Mouse (Mus musculus): ENCODE data around the gene Ambra1. TPM values are rescaled to one million over a fixed set of nuclear protein-coding genes. Genes with fewer than 3 reads are reported as not detected.

Ambra1 gene
- polyA plus RNA-seq, 1 experiment from 2014 or later, result 18.1 TPM

- no peak overlapping the region for H3K4me3 ChIP-seq (ENCODE audit: low read depth, low read length)
- H3K9me3 ChIP-seq (ENCODE audit: control insufficient read depth, low read depth, low read length), result no peaks in the 10 kb centered on the region
- no peaks in the 10 kb centered on the region for H3K27me3 ChIP-seq (ENCODE audit: control insufficient read depth, insufficient read depth, low read length)
- 91% methylated on average over 17 of the region's 17 CpGs for WGBS
- ATAC-seq (ENCODE audit: insufficient number of reproducible peaks, insufficient read depth, low FRiP score, low read depth), result no peak
- H3K4me2 ChIP-seq (replicated peaks; ENCODE audit: low read depth, low read length), result no peak overlapping the region
- H3K27ac ChIP-seq (ENCODE audit: low read length), result no peak overlapping the region
- no peak overlapping the region for H3K9ac ChIP-seq (replicated peaks; ENCODE audit: low read depth, low read length)
- no peaks in the 10 kb centered on the region for H3K4me1 ChIP-seq (ENCODE audit: control insufficient read depth, insufficient read depth, low read length)
- peaks cover 46% of the 10 kb centered on the region for H3K36me3 ChIP-seq (ENCODE audit: control insufficient read depth, insufficient read depth, low read length)
These were observed 42.2 kb downstream of the Ambra1 start for GRCm38 (mm10) chr2:91771921-91772705.

- H3K4me2 ChIP-seq (replicated peaks; ENCODE audit: low read depth, low read length), result no peak overlapping the region
- H3K9ac ChIP-seq (replicated peaks; ENCODE audit: low read depth, low read length), result no peak overlapping the region
- H3K27ac ChIP-seq (ENCODE audit: low read length), result no peak overlapping the region
- no peak for ATAC-seq (ENCODE audit: insufficient number of reproducible peaks, insufficient read depth, low FRiP score, low read depth)
- no peaks in the 10 kb centered on the region for H3K4me1 ChIP-seq (ENCODE audit: control insufficient read depth, insufficient read depth, low read length)
- H3K36me3 ChIP-seq (ENCODE audit: control insufficient read depth, insufficient read depth, low read length), result peaks cover 38% of the 10 kb centered on the region
- no peak overlapping the region for H3K4me3 ChIP-seq (ENCODE audit: low read depth, low read length)
- H3K9me3 ChIP-seq (ENCODE audit: control insufficient read depth, low read depth, low read length), result no peaks in the 10 kb centered on the region
- H3K27me3 ChIP-seq (ENCODE audit: control insufficient read depth, insufficient read depth, low read length), result no peaks in the 10 kb centered on the region
- WGBS, result 95% methylated on average over 7 of the region's 7 CpGs
These were observed 43.4 kb downstream of the Ambra1 start for GRCm38 (mm10) chr2:91773309-91773708.

GRCm38 (mm10) chr2:91779166-91779565 lies 49.2 kb downstream of the Ambra1 start:
- Histone ChIP-seq H3K4me3 (ENCODE audit: low read depth, low read length) (no peak overlapping the region), H3K4me2 (replicated peaks; ENCODE audit: low read depth, low read length) (no peak overlapping the region), H3K36me3 (ENCODE audit: control insufficient read depth, insufficient read depth, low read length) (no peaks in the 10 kb centered on the region), H3K9me3 (ENCODE audit: control insufficient read depth, low read depth, low read length) (no peaks in the 10 kb centered on the region), H3K4me1 (ENCODE audit: control insufficient read depth, insufficient read depth, low read length) (no peaks in the 10 kb centered on the region), H3K27me3 (ENCODE audit: control insufficient read depth, insufficient read depth, low read length) (no peaks in the 10 kb centered on the region), H3K27ac (ENCODE audit: low read length) (no peak overlapping the region), H3K9ac (replicated peaks; ENCODE audit: low read depth, low read length) (no peak overlapping the region)
- 73% methylated on average over 3 of the region's 3 CpGs for WGBS
- ATAC-seq (ENCODE audit: insufficient number of reproducible peaks, insufficient read depth, low FRiP score, low read depth), result no peak

- Histone ChIP-seq H3K27me3 (ENCODE audit: control insufficient read depth, insufficient read depth, low read length) (no peaks in the 10 kb centered on the region), H3K9me3 (ENCODE audit: control insufficient read depth, low read depth, low read length) (no peaks in the 10 kb centered on the region), H3K36me3 (ENCODE audit: control insufficient read depth, insufficient read depth, low read length) (no peaks in the 10 kb centered on the region), H3K4me1 (ENCODE audit: control insufficient read depth, insufficient read depth, low read length) (no peaks in the 10 kb centered on the region), H3K27ac (ENCODE audit: low read length) (no peak overlapping the region), H3K9ac (replicated peaks; ENCODE audit: low read depth, low read length) (no peak overlapping the region), H3K4me3 (ENCODE audit: low read depth, low read length) (no peak overlapping the region), H3K4me2 (replicated peaks; ENCODE audit: low read depth, low read length) (no peak overlapping the region)
- ATAC-seq (ENCODE audit: insufficient number of reproducible peaks, insufficient read depth, low FRiP score, low read depth), result no peak
- 41% methylated on average over 2 of the region's 2 CpGs for WGBS
These were observed 61.7 kb downstream of the Ambra1 start for GRCm38 (mm10) chr2:91791621-91792020.

GRCm38 (mm10) chr2:91792346-91792745 lies 62.4 kb downstream of the Ambra1 start:
- Histone ChIP-seq H3K36me3 (ENCODE audit: control insufficient read depth, insufficient read depth, low read length) (no peaks in the 10 kb centered on the region), H3K27ac (ENCODE audit: low read length) (no peak overlapping the region), H3K9ac (replicated peaks; ENCODE audit: low read depth, low read length) (no peak overlapping the region), H3K27me3 (ENCODE audit: control insufficient read depth, insufficient read depth, low read length) (no peaks in the 10 kb centered on the region), H3K4me2 (replicated peaks; ENCODE audit: low read depth, low read length) (no peak overlapping the region), H3K4me3 (ENCODE audit: low read depth, low read length) (no peak overlapping the region), H3K4me1 (ENCODE audit: control insufficient read depth, insufficient read depth, low read length) (no peaks in the 10 kb centered on the region), H3K9me3 (ENCODE audit: control insufficient read depth, low read depth, low read length) (no peaks in the 10 kb centered on the region)
- WGBS, result 88% methylated on average over 1 of the region's 1 CpGs
- no peak for ATAC-seq (ENCODE audit: insufficient number of reproducible peaks, insufficient read depth, low FRiP score, low read depth)

GRCm38 (mm10) chr2:91794466-91794865 lies 64.5 kb downstream of the Ambra1 start:
- H3K4me3 ChIP-seq (ENCODE audit: low read depth, low read length), result no peak overlapping the region
- no peak overlapping the region for H3K4me2 ChIP-seq (replicated peaks; ENCODE audit: low read depth, low read length)
- no peak overlapping the region for H3K27ac ChIP-seq (ENCODE audit: low read length)
- no peak overlapping the region for H3K9ac ChIP-seq (replicated peaks; ENCODE audit: low read depth, low read length)
- H3K36me3 ChIP-seq (ENCODE audit: control insufficient read depth, insufficient read depth, low read length), result no peaks in the 10 kb centered on the region
- no peaks in the 10 kb centered on the region for H3K9me3 ChIP-seq (ENCODE audit: control insufficient read depth, low read depth, low read length)
- H3K27me3 ChIP-seq (ENCODE audit: control insufficient read depth, insufficient read depth, low read length), result no peaks in the 10 kb centered on the region
- no peaks in the 10 kb centered on the region for H3K4me1 ChIP-seq (ENCODE audit: control insufficient read depth, insufficient read depth, low read length)
- 45% methylated on average over 2 of the region's 2 CpGs for WGBS
- ATAC-seq (ENCODE audit: insufficient number of reproducible peaks, insufficient read depth, low FRiP score, low read depth), result no peak

GRCm38 (mm10) chr2:91795091-91795490 lies 65.2 kb downstream of the Ambra1 start:
- Histone ChIP-seq H3K27ac (ENCODE audit: low read length) (no peak overlapping the region), H3K4me3 (ENCODE audit: low read depth, low read length) (no peak overlapping the region), H3K4me2 (replicated peaks; ENCODE audit: low read depth, low read length) (no peak overlapping the region), H3K4me1 (ENCODE audit: control insufficient read depth, insufficient read depth, low read length) (no peaks in the 10 kb centered on the region), H3K27me3 (ENCODE audit: control insufficient read depth, insufficient read depth, low read length) (no peaks in the 10 kb centered on the region), H3K36me3 (ENCODE audit: control insufficient read depth, insufficient read depth, low read length) (no peaks in the 10 kb centered on the region), H3K9ac (replicated peaks; ENCODE audit: low read depth, low read length) (no peak overlapping the region), H3K9me3 (ENCODE audit: control insufficient read depth, low read depth, low read length) (no peaks in the 10 kb centered on the region)
- no peak for ATAC-seq (ENCODE audit: insufficient number of reproducible peaks, insufficient read depth, low FRiP score, low read depth)
- 85% methylated on average over 3 of the region's 3 CpGs for WGBS

- H3K27ac ChIP-seq (ENCODE audit: low read length), result no peak overlapping the region
- ATAC-seq (ENCODE audit: insufficient number of reproducible peaks, insufficient read depth, low FRiP score, low read depth), result no peak
- H3K36me3 ChIP-seq (ENCODE audit: control insufficient read depth, insufficient read depth, low read length), result peaks cover 3% of the 10 kb centered on the region; the same call in 1 of the 2 replicates
- H3K4me3 ChIP-seq (ENCODE audit: low read depth, low read length), result no peak overlapping the region
- H3K9me3 ChIP-seq (ENCODE audit: control insufficient read depth, low read depth, low read length), result no peaks in the 10 kb centered on the region
- no peaks in the 10 kb centered on the region for H3K4me1 ChIP-seq (ENCODE audit: control insufficient read depth, insufficient read depth, low read length)
- H3K4me2 ChIP-seq (replicated peaks; ENCODE audit: low read depth, low read length), result no peak overlapping the region
- no peaks in the 10 kb centered on the region for H3K27me3 ChIP-seq (ENCODE audit: control insufficient read depth, insufficient read depth, low read length)
- H3K9ac ChIP-seq (replicated peaks; ENCODE audit: low read depth, low read length), result no peak overlapping the region
- WGBS, result 89% methylated on average over 6 of the region's 6 CpGs
These were observed 81.5 kb downstream of the Ambra1 start for GRCm38 (mm10) chr2:91811433-91811832.

- H3K27me3 ChIP-seq (ENCODE audit: control insufficient read depth, insufficient read depth, low read length), result no peaks in the 10 kb centered on the region
- ATAC-seq (ENCODE audit: insufficient number of reproducible peaks, insufficient read depth, low FRiP score, low read depth), result no peak
These were observed 86.8 kb downstream of the Ambra1 start for GRCm38 (mm10) chr2:91816741-91817140.

More at GRCm38 (mm10) chr2:91816741-91817140, 86.8 kb downstream of the Ambra1 start:
- Histone ChIP-seq H3K27ac (ENCODE audit: low read length) (no peak overlapping the region), H3K9me3 (ENCODE audit: control insufficient read depth, low read depth, low read length) (no peaks in the 10 kb centered on the region), H3K4me3 (ENCODE audit: low read depth, low read length) (no peak overlapping the region), H3K9ac (replicated peaks; ENCODE audit: low read depth, low read length) (no peak overlapping the region), H3K4me2 (replicated peaks; ENCODE audit: low read depth, low read length) (no peak overlapping the region), H3K36me3 (ENCODE audit: control insufficient read depth, insufficient read depth, low read length) (no peaks in the 10 kb centered on the region; the same call in 1 of the 2 replicates), H3K4me1 (ENCODE audit: control insufficient read depth, insufficient read depth, low read length) (no peaks in the 10 kb centered on the region)
